Mouse (Mus musculus) liver, postnatal 0 days (tissue): ENCODE measurements around the gene Tal1.

Experiments used
- CTCF ChIP-seq: sonication (generic); IDR thresholded peaks from 2 replicates; pipeline ENCODE4 v1.5.1; 2016; ENCODE audit warnings: antibody characterized with exemption, low read depth
- EP300 ChIP-seq: IDR thresholded peaks from 2 replicates; pipeline ENCODE4 v1.6.1; 2016; ENCODE audit warnings: antibody characterized with exemption, low read depth, mild to moderate bottlenecking

- TF ChIP-seq CTCF (no peak), EP300 (no peak)
Observed at GRCm38 (mm10) chr4:115051245-115051644, 5.0 kb upstream of the Tal1 start.
